Mouse (Mus musculus) ZHBTc4 (cell line): ENCODE data around the gene Tpsab1.
A peak's percentile ranks its signal among the peaks of the same experiment; 100 is the strongest.

ENCODE experiments used
- DNase-seq: peaks from one replicate; pipeline ENCODE4 v3.0.0-alpha.2; 2011; ENCODE audit warnings: low read depth, low spot score

Gene Tpsab1

GRCm38 (mm10) chr17:25345462-25345861, at the start of gene Tpsab1:
Gene Tpsab1, minus strand, starts transcription at chr17:25345562.
- DNase-seq: no peak

- no peak for DNase-seq
Observed at GRCm38 (mm10) chr17:25394526-25394925, 49.2 kb upstream of the Tpsab1 start.

GRCm38 (mm10) chr17:25374011-25374410, 28.6 kb upstream of the Tpsab1 start:
- peak; percentile 26 for DNase-seq

- DNase-seq: no peak
Observed at GRCm38 (mm10) chr17:25372491-25372890, 27.1 kb upstream of the Tpsab1 start.

- no peak for DNase-seq
Observed at GRCm38 (mm10) chr17:25368973-25369372, 23.6 kb upstream of the Tpsab1 start, which contains the start of gene Tpsg1. Gene Tpsg1, plus strand, starts transcription at chr17:25369273.

- no peak for DNase-seq
Observed at GRCm38 (mm10) chr17:25366005-25366404, 20.6 kb upstream of the Tpsab1 start, which contains the start of gene Tpsb2. Gene Tpsb2, plus strand, starts transcription at chr17:25366305.

GRCm38 (mm10) chr17:25363726-25364125, 18.4 kb upstream of the Tpsab1 start:
- DNase-seq: peak; percentile 77

- no peak for DNase-seq
Observed at GRCm38 (mm10) chr17:25361291-25361690, 15.9 kb upstream of the Tpsab1 start.

GRCm38 (mm10) chr17:25341490-25341889, 3.9 kb downstream of the Tpsab1 start:
- no peak for DNase-seq

GRCm38 (mm10) chr17:25340003-25340402, 5.4 kb downstream of the Tpsab1 start:
- no peak for DNase-seq

GRCm38 (mm10) chr17:25338218-25338617, 7.1 kb downstream of the Tpsab1 start:
- DNase-seq: no peak

GRCm38 (mm10) chr17:25333943-25334342, 11.4 kb downstream of the Tpsab1 start:
- DNase-seq: peak; percentile 88

- no peak for DNase-seq
Observed at GRCm38 (mm10) chr17:25332321-25332720, 13.0 kb downstream of the Tpsab1 start.

- no peak for DNase-seq
Observed at GRCm38 (mm10) chr17:25322930-25323329, 22.4 kb downstream of the Tpsab1 start.

- no peak for DNase-seq
Observed at GRCm38 (mm10) chr17:25320819-25321218, 24.5 kb downstream of the Tpsab1 start.

- DNase-seq: no peak
Observed at GRCm38 (mm10) chr17:25318354-25318753, 27.0 kb downstream of the Tpsab1 start, which contains the start of gene Prss29. Gene Prss29, plus strand, starts transcription at chr17:25318654.

GRCm38 (mm10) chr17:25308346-25308745, 37.0 kb downstream of the Tpsab1 start, which contains the start of gene Prss28:
Gene Prss28, plus strand, starts transcription at chr17:25308646.
- DNase-seq: no peak

- DNase-seq: no peak
Observed at GRCm38 (mm10) chr17:25298094-25298493, 47.3 kb downstream of the Tpsab1 start, which contains the start of gene Prss34. Gene Prss34, plus strand, starts transcription at chr17:25298394.

GRCm38 (mm10) chr17:25294111-25294510, 51.3 kb downstream of the Tpsab1 start:
- no peak for DNase-seq

GRCm38 (mm10) chr17:25293495-25293894, 51.9 kb downstream of the Tpsab1 start:
- no peak for DNase-seq
